In the genomic region with DNA sequence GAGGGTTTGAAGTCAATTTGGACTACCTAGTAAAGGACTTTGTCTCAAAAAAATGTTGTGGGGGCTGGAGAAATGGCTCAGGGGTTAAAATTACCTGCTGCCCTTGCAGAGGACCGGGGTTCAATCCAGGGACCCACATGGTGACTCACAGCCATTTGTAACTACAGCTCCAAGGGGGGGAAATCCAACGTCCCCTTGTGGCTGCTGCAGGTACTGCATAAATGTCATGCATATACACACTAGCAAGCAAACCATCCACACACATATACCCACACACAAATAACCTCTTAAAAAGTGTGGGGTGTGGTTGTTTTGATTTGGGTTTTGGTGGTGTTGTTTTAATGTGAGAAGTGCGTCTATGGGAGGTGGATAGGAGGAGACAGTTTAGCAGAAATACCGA, we compare ENCODE assay signal across 16 mouse cellular contexts. TPM values are rescaled to one million over a fixed set of nuclear protein-coding genes. Genes with fewer than 3 reads are reported as not detected.
DNase-seq lines count a peak whose midpoint lies in the region; ATAC-seq and TF ChIP-seq lines count a peak whose summit lies in the region.
"Had no signal": no experiment of that assay in that cellular context is flagged by ENCODE, and none has a peak within 500 bp of the region (broad histone marks: within the 10 kb centered on the region; RNA-seq: fewer than 3 reads in every experiment).

No protein-coding gene starts in this region.

- no peak for ATAC-seq in hindbrain, postnatal 0 days
- no peak for ATAC-seq in lung, embryonic 15.5 days (ENCODE audit: borderline replicate concordance, extremely low read depth, low FRiP score, low TSS enrichment)

- H3K9me3 ChIP-seq in hindbrain, postnatal 0 days (ENCODE audit: low read length): no peaks in the 10 kb centered on the region
- H3K9me3 ChIP-seq in hindbrain, embryonic 10.5 days: no peaks in the 10 kb centered on the region
- no peaks in the 10 kb centered on the region for H3K9me3 ChIP-seq in lung, embryonic 15.5 days
- H3K9me3 ChIP-seq: forebrain, embryonic 12.5 days; liver, embryonic 13.5 days had no signal

- H3K4me1 ChIP-seq in hindbrain, postnatal 0 days (ENCODE audit: insufficient read depth, low read length): no peaks in the 10 kb centered on the region
- peaks cover 6% of the 10 kb centered on the region; the same call in 1 of the 2 replicates for H3K4me1 ChIP-seq in hindbrain, embryonic 10.5 days (replicated peaks)
- peaks cover 25% of the 10 kb centered on the region for H3K4me1 ChIP-seq in lung, embryonic 15.5 days
- H3K4me1 ChIP-seq: liver, embryonic 13.5 days had no signal

- H3K9ac ChIP-seq in hindbrain, postnatal 0 days (replicated peaks; ENCODE audit: low read length): no peak overlapping the region
- no peak overlapping the region for H3K9ac ChIP-seq in lung, embryonic 15.5 days
- H3K9ac ChIP-seq: forebrain, embryonic 12.5 days; liver, embryonic 13.5 days had no signal

- no peaks in the 10 kb centered on the region for H3K27me3 ChIP-seq in hindbrain, postnatal 0 days (ENCODE audit: insufficient read depth, low read length)
- no peaks in the 10 kb centered on the region for H3K27me3 ChIP-seq in hindbrain, embryonic 10.5 days (ENCODE audit: insufficient read depth, poor library complexity, severe bottlenecking)
- H3K27me3 ChIP-seq in lung, embryonic 15.5 days: no peaks in the 10 kb centered on the region
- H3K27me3 ChIP-seq: forebrain, embryonic 12.5 days; liver, embryonic 13.5 days had no signal

- DNase-seq in hindbrain, postnatal 0 days (ENCODE audit: low spot score): no peak
- no peak for DNase-seq in hindbrain, embryonic 10.5 days (ENCODE audit: low spot score)
- no peak for DNase-seq in lung, postnatal 25 days (ENCODE audit: low spot score)
- DNase-seq in ES-CJ7 (ENCODE audit: low read depth, low spot score): peak; percentile 34
- DNase-seq in induced T-regulatory cell, adult 2 months (ENCODE audit: low read depth): peak; percentile 28
- DNase-seq in adrenal gland, postnatal 14 days: no peak
- no peak for DNase-seq in adrenal gland, adult 2 months
- DNase-seq: heart, postnatal 4 days; layer of hippocampus, postnatal 36 days; left cerebral cortex, postnatal 4 days; liver, embryonic 13.5 days; spleen, adult 18-20 months; thymus, postnatal 25 days had no signal

- H3K36me3 ChIP-seq in hindbrain, postnatal 0 days (ENCODE audit: insufficient read depth, low read length): no peaks in the 10 kb centered on the region
- H3K36me3 ChIP-seq in hindbrain, embryonic 10.5 days: no peaks in the 10 kb centered on the region
- H3K36me3 ChIP-seq in lung, embryonic 15.5 days: peaks cover 14% of the 10 kb centered on the region
- H3K36me3 ChIP-seq: forebrain, embryonic 12.5 days; liver, embryonic 13.5 days had no signal

- TF ChIP-seq CTCF in hindbrain, postnatal 0 days (IDR thresholded peaks at IDR 0.05; ENCODE audit: low read depth): peak; percentile 48

- no peak overlapping the region for H3K4me3 ChIP-seq in hindbrain, postnatal 0 days (ENCODE audit: low read length)
- no peak overlapping the region for H3K4me3 ChIP-seq in hindbrain, embryonic 10.5 days
- H3K4me3 ChIP-seq in lung, embryonic 15.5 days: no peak overlapping the region
- H3K4me3 ChIP-seq: forebrain, embryonic 12.5 days; liver, embryonic 13.5 days had no signal

- H3K27ac ChIP-seq in hindbrain, postnatal 0 days: no peak overlapping the region
- no peak overlapping the region for H3K27ac ChIP-seq in hindbrain, embryonic 10.5 days
- peak overlapping the region; percentile 44 for H3K27ac ChIP-seq in lung, embryonic 15.5 days
- H3K27ac ChIP-seq: forebrain, embryonic 12.5 days; liver, embryonic 13.5 days had no signal

- 80% methylated on average over 4 of the region's 4 CpGs for WGBS in hindbrain, postnatal 0 days
- 79% methylated on average over 4 of the region's 4 CpGs for WGBS in hindbrain, embryonic 10.5 days
- 53% methylated on average over 4 of the region's 4 CpGs for WGBS in lung, embryonic 15.5 days

- H3K4me2 ChIP-seq in hindbrain, postnatal 0 days (ENCODE audit: low read depth, low read length): no peak overlapping the region
- no peak overlapping the region for H3K4me2 ChIP-seq in lung, embryonic 15.5 days
- H3K4me2 ChIP-seq: forebrain, embryonic 12.5 days; liver, embryonic 13.5 days had no signal

RNA-seq across cellular contexts. Expression of gene Myo5c, which starts 12.7 kb away (rescaled TPM):
- 0.26 and 0.75 TPM in 2 replicates for total RNA-seq in hindbrain, postnatal 0 days (2014; rRNA removed)
- polyA plus RNA-seq in hindbrain, postnatal 0 days (2015; fragmentation: Nextera tagmentation; extraction: Ambion mirVana): 0.30 and 0.44 TPM in 2 replicates
- 0.52 and 1.6 TPM in 2 replicates for polyA plus RNA-seq in hindbrain, embryonic 10.5 days (2016; fragmentation: Nextera tagmentation; extraction: Ambion mirVana)
- 27.8 and 30.2 TPM in 2 replicates for polyA plus RNA-seq in lung, embryonic 15.5 days (2015; fragmentation: Nextera tagmentation; extraction: Ambion mirVana)
- total RNA-seq in adrenal gland, postnatal 14 days (2021): 7.0 and 7.3 TPM in 2 replicates
- total RNA-seq in adrenal gland, adult 2 months (2021): 1 to 10 TPM; 2.5 to 3.7 TPM
- 0.38 and 1.4 TPM in 2 replicates for polyA plus RNA-seq in adrenal gland, adult 2 months (2012; rRNA removed)
- total RNA-seq: granulocyte monocyte progenitor cell, adult 5-6 weeks had no signal

Comparison
In these comparisons a context has a peak if more than half of its experiments do, and no peak if none do; other contexts are left out.
1. DNase-seq: peak in ES-CJ7 (single experiment) and induced T-regulatory cell, adult 2 months (single experiment); none in hindbrain, postnatal 0 days (single experiment), hindbrain, embryonic 10.5 days (single experiment), lung, postnatal 25 days (single experiment), adrenal gland, postnatal 14 days (single experiment) and adrenal gland, adult 2 months (single experiment).
2. RNA of gene Myo5c, which starts 12.7 kb away (polyA plus RNA-seq): 27.8 to 30.2 TPM in lung, embryonic 15.5 days; 0.52 to 1.6 TPM in hindbrain, embryonic 10.5 days, 0.38 to 1.4 TPM in adrenal gland, adult 2 months and 0.30 to 0.44 TPM in hindbrain, postnatal 0 days; every median in the first group is over 10 times any median in the second.